ENCODE assay signal across 8 mouse cellular contexts in genomic region chrX:152234125-152234524, GRCm38 (mm10). TPM values are rescaled to one million over a fixed set of nuclear protein-coding genes. Genes with fewer than 3 reads are reported as not detected.
DNase-seq lines count a peak whose midpoint lies in the region; ATAC-seq and TF ChIP-seq lines count a peak whose summit lies in the region.

No protein-coding gene starts in this region.

- peak; percentile 34 for DNase-seq in adrenal gland, postnatal 14 days
- no peak for DNase-seq in adrenal gland, postnatal 4 days (ENCODE audit: low spot score in 2 of 2)
- no peak for DNase-seq in testis, postnatal 14 days (ENCODE audit: low spot score)
- DNase-seq in limb, embryonic 11.5 days (ENCODE audit: low spot score), result no peak
- DNase-seq in cerebellum, adult 8-10 months, result no peak
- no peak for DNase-seq in right cerebral cortex, adult 2 months (ENCODE audit: low spot score in 2 of 2)

- H3K9me3 ChIP-seq in limb, embryonic 11.5 days (ENCODE audit: control insufficient read depth, low read length), result no peaks in the 10 kb centered on the region
- no peaks in the 10 kb centered on the region for H3K9me3 ChIP-seq in stomach, embryonic 15.5 days

- 33% methylated on average over 3 of the region's 3 CpGs for WGBS in limb, embryonic 11.5 days
- WGBS in stomach, embryonic 15.5 days, result 16% methylated on average over 3 of the region's 3 CpGs

- H3K9ac ChIP-seq in limb, embryonic 11.5 days (ENCODE audit: low read length), result peak overlapping the region; percentile 94
- peak overlapping the region; percentile 77; the same call in 1 of the 2 replicates for H3K9ac ChIP-seq in stomach, embryonic 15.5 days

- H3K4me2 ChIP-seq in limb, embryonic 11.5 days (ENCODE audit: low read depth, severe bottlenecking), result peak overlapping the region; percentile 56
- peak overlapping the region; percentile 64 for H3K4me2 ChIP-seq in stomach, embryonic 15.5 days

- ATAC-seq in limb, embryonic 11.5 days (ENCODE audit: insufficient number of reproducible peaks, low FRiP score, low TSS enrichment, low read depth), result no peak
- ATAC-seq in stomach, embryonic 15.5 days (ENCODE audit: insufficient read depth, low FRiP score, low read depth), result no peak

- H3K27ac ChIP-seq in testis, adult 2 months (ENCODE audit: control insufficient read depth, insufficient read depth, low read depth, low read length), result peak overlapping the region; percentile 98
- H3K27ac ChIP-seq in limb, embryonic 11.5 days (replicated peaks; ENCODE audit: low read depth, low read length), result no peak overlapping the region
- H3K27ac ChIP-seq in stomach, embryonic 15.5 days, result no peak overlapping the region

- no peaks in the 10 kb centered on the region for H3K36me3 ChIP-seq in testis, adult 2 months (ENCODE audit: control insufficient read depth, insufficient read depth, low read length)
- H3K36me3 ChIP-seq in limb, embryonic 11.5 days (ENCODE audit: control insufficient read depth, insufficient read depth, low read length), result no peaks in the 10 kb centered on the region
- H3K36me3 ChIP-seq in stomach, embryonic 15.5 days, result no peaks in the 10 kb centered on the region

- TF ChIP-seq CTCF in testis, adult 2 months (IDR thresholded peaks at IDR 0.05; ENCODE audit: control insufficient read depth, insufficient read depth, insufficient replicate concordance, low read depth, low read length), result no peak

- TF ChIP-seq POLR2A in testis, adult 2 months (IDR thresholded peaks at IDR 0.05; ENCODE audit: control insufficient read depth, low read depth, low read length), result no peak

- H3K27me3 ChIP-seq in testis, adult 2 months (ENCODE audit: control insufficient read depth, insufficient read depth, low read length), result no peaks in the 10 kb centered on the region
- no peaks in the 10 kb centered on the region for H3K27me3 ChIP-seq in limb, embryonic 11.5 days (ENCODE audit: control insufficient read depth, insufficient read depth, low read length)
- no peaks in the 10 kb centered on the region for H3K27me3 ChIP-seq in stomach, embryonic 15.5 days (replicated peaks)

- peak overlapping the region; percentile 97; the same call in 1 of the 2 replicates for H3K4me3 ChIP-seq in testis, adult 2 months (ENCODE audit: control insufficient read depth, low read depth, low read length)
- H3K4me3 ChIP-seq in limb, embryonic 11.5 days (ENCODE audit: low read depth, low read length), result peak overlapping the region; percentile 86
- peak overlapping the region; percentile 87 for H3K4me3 ChIP-seq in stomach, embryonic 15.5 days (replicated peaks)

- H3K4me1 ChIP-seq in testis, adult 2 months (ENCODE audit: control insufficient read depth, insufficient read depth, low read length), result no peaks in the 10 kb centered on the region; the same call in 1 of the 2 replicates
- peaks cover 11% of the 10 kb centered on the region; the same call in 1 of the 2 replicates for H3K4me1 ChIP-seq in limb, embryonic 11.5 days (ENCODE audit: control insufficient read depth, insufficient read depth, low read length)
- no peaks in the 10 kb centered on the region for H3K4me1 ChIP-seq in stomach, embryonic 15.5 days

RNA-seq across cellular contexts. Expression of gene Kdm5c, which starts 1.3 kb away (rescaled TPM):
- 61.0 and 64.9 TPM in 2 replicates for total RNA-seq in adrenal gland, postnatal 14 days (2021)
- 10 to 100 TPM; 56.5 to 87.3 TPM for total RNA-seq in adrenal gland, postnatal 4 days (2021)
- 5.0 and 6.3 TPM in 2 replicates for polyA plus RNA-seq in testis, adult 2 months (2012; rRNA removed)
- 33.8 and 41.4 TPM in 2 replicates for polyA plus RNA-seq in limb, embryonic 11.5 days (2014; fragmentation: Nextera tagmentation; extraction: Ambion mirVana)
- polyA plus RNA-seq in stomach, embryonic 15.5 days (2015; fragmentation: Nextera tagmentation; extraction: Ambion mirVana), result 34.4 and 39.6 TPM in 2 replicates
